Mouse (Mus musculus): Measurements from ENCODE around the gene Serpini2.
"Not testable (repeated sequence)": the region's sequence is repeated elsewhere in the genome, so short reads cannot be mapped to it uniquely, and the experiment has no call there.

The Serpini2 gene

GRCm38 (mm10) chr3:75269978-75270377 is at the start of gene Serpini2:
Gene Serpini2, minus strand, starts transcription at chr3:75270078.
- no peak for DNase-seq

- DNase-seq, result no peak
These were observed 39.0 kb upstream of the Serpini2 start for GRCm38 (mm10) chr3:75308861-75309260.

GRCm38 (mm10) chr3:75308228-75308627 is 38.4 kb upstream of the Serpini2 start:
- DNase-seq, result no peak

GRCm38 (mm10) chr3:75305584-75305983 is 35.7 kb upstream of the Serpini2 start:
- DNase-seq, result no peak

GRCm38 (mm10) chr3:75304621-75305020 is 34.7 kb upstream of the Serpini2 start:
- DNase-seq, result no peak

- no peak for DNase-seq
These were observed 31.2 kb upstream of the Serpini2 start for GRCm38 (mm10) chr3:75301072-75301471.

- not testable (repeated sequence) for DNase-seq
These were observed 29.6 kb upstream of the Serpini2 start for GRCm38 (mm10) chr3:75299464-75299863.

GRCm38 (mm10) chr3:75297758-75298111 is 27.9 kb upstream of the Serpini2 start:
- no peak for DNase-seq

GRCm38 (mm10) chr3:75297026-75297757 is 27.3 kb upstream of the Serpini2 start:
- DNase-seq, result no peak

GRCm38 (mm10) chr3:75293243-75293642 is 23.4 kb upstream of the Serpini2 start:
- no peak for DNase-seq

GRCm38 (mm10) chr3:75277455-75277854 is 7.6 kb upstream of the Serpini2 start:
- no peak for DNase-seq

GRCm38 (mm10) chr3:75276522-75276921 is 6.6 kb upstream of the Serpini2 start:
- no peak for DNase-seq

- DNase-seq, result no peak
These were observed 5.2 kb upstream of the Serpini2 start for GRCm38 (mm10) chr3:75275127-75275526.

- no peak for DNase-seq
These were observed 10.5 kb downstream of the Serpini2 start for GRCm38 (mm10) chr3:75259356-75259755.

- DNase-seq, result no peak
These were observed 50.2 kb downstream of the Serpini2 start for GRCm38 (mm10) chr3:75219694-75220093.

GRCm38 (mm10) chr3:75219211-75219610 is 50.7 kb downstream of the Serpini2 start:
- peak; percentile 12 for DNase-seq

GRCm38 (mm10) chr3:75202808-75203503 is 66.9 kb downstream of the Serpini2 start:
- peak; percentile 58 for DNase-seq

All from liver (tissue).